Mouse (Mus musculus) gastrocnemius, adult 2 months (tissue): ENCODE measurements around the gene Ncoa5. TPM values are rescaled to one million over a fixed set of nuclear protein-coding genes. Genes with fewer than 3 reads are reported as not detected.

Source experiments
- DNase-seq: peaks from one replicate; pipeline ENCODE4 v3.0.0; 2022
- H3K27ac ChIP-seq: fragments of 200-600 bp; 2 replicates; pipeline ENCODE4 v1.8.1; 2022; ENCODE audit warnings: mild to moderate bottlenecking
- H3K4me3 ChIP-seq: fragments of 200-600 bp; 2 replicates; pipeline ENCODE4 v1.8.1; 2022; ENCODE audit warnings: mild to moderate bottlenecking, moderate library complexity
- CTCF ChIP-seq: fragments of 200-600 bp; IDR thresholded peaks from 2 replicates; pipeline ENCODE4 v1.8.1; 2022; ENCODE audit warnings: antibody characterized with exemption, mild to moderate bottlenecking, moderate library complexity
- intact Hi-C: fragments of 180-260 bp; cut with DNase I; formaldehyde crosslinking; loops from one replicate; pipeline ENCODE4 v1.15.1; 2025
- total RNA-seq, 2 experiments: library from RNA; stranded (reverse); gene quantifications; 2 replicates each; pipeline ENCODE4 v1.2.3; 2021

Ncoa5 gene
- total RNA-seq, 2 experiments from 2014 or later = 13.2 to 14.6 TPM

- DNase-seq = no peak
- no peak for TF ChIP-seq CTCF
- Histone ChIP-seq H3K4me3 (no peak overlapping the region), H3K27ac (no peak overlapping the region)
- intact Hi-C loops = no loop called here
Observed at GRCm38 (mm10) chr2:165061638-165062433, 27.2 kb upstream of the Ncoa5 start.

- no peak for TF ChIP-seq CTCF
- H3K27ac ChIP-seq = no peak overlapping the region
- DNase-seq = no peak
- H3K4me3 ChIP-seq = no peak overlapping the region
- intact Hi-C loops = no loop called here
Observed at GRCm38 (mm10) chr2:165059961-165060360, 25.3 kb upstream of the Ncoa5 start.

GRCm38 (mm10) chr2:165056377-165057085 lies 21.9 kb upstream of the Ncoa5 start:
- intact Hi-C loops = no loop called here
- peak overlapping the region; percentile 66 for H3K4me3 ChIP-seq
- no peak for DNase-seq
- no peak for TF ChIP-seq CTCF
- no peak overlapping the region for H3K27ac ChIP-seq

- Histone ChIP-seq H3K4me3 (peak overlapping the region; percentile 66), H3K27ac (peak overlapping the region; percentile 63)
- TF ChIP-seq CTCF = no peak
- intact Hi-C loops = no loop called here
- no peak for DNase-seq
Observed at GRCm38 (mm10) chr2:165055905-165056304, 21.2 kb upstream of the Ncoa5 start.

GRCm38 (mm10) chr2:165054888-165055852 lies 20.5 kb upstream of the Ncoa5 start, which contains the start of gene Cd40:
Gene Cd40, plus strand, starts transcription at chr2:165055627.
- Histone ChIP-seq H3K27ac (peak within 1 kb of the TSS; percentile 63), H3K4me3 (peak within 1 kb of the TSS; percentile 66)
- no peak for TF ChIP-seq CTCF
- DNase-seq = peak; percentile 79
- intact Hi-C loops = no loop called here

- intact Hi-C loops = no loop called here
- H3K4me3 ChIP-seq = no peak overlapping the region
- TF ChIP-seq CTCF = no peak
- no peak overlapping the region for H3K27ac ChIP-seq
- DNase-seq = no peak
Observed at GRCm38 (mm10) chr2:165051566-165051965, 16.9 kb upstream of the Ncoa5 start.

- DNase-seq = no peak
- TF ChIP-seq CTCF = no peak
- H3K27ac ChIP-seq = no peak overlapping the region
- H3K4me3 ChIP-seq = no peak overlapping the region
- intact Hi-C loops = no loop called here
Observed at GRCm38 (mm10) chr2:165050826-165051548, 16.3 kb upstream of the Ncoa5 start.

GRCm38 (mm10) chr2:165049044-165049443 lies 14.4 kb upstream of the Ncoa5 start:
- no peak for TF ChIP-seq CTCF
- no peak for DNase-seq

GRCm38 (mm10) chr2:165043729-165044128 lies 9.1 kb upstream of the Ncoa5 start:
- intact Hi-C loops = no loop called here
- TF ChIP-seq CTCF = no peak
- DNase-seq = no peak
- Histone ChIP-seq H3K27ac (no peak overlapping the region), H3K4me3 (no peak overlapping the region)

More at GRCm38 (mm10) chr2:165049044-165049443, 14.4 kb upstream of the Ncoa5 start:
- Histone ChIP-seq H3K4me3 (no peak overlapping the region), H3K27ac (no peak overlapping the region)
- intact Hi-C loops = no loop called here

- intact Hi-C loops = no loop called here
- TF ChIP-seq CTCF = no peak
- DNase-seq = no peak
Observed at GRCm38 (mm10) chr2:165043090-165043636, 8.5 kb upstream of the Ncoa5 start.

GRCm38 (mm10) chr2:165042126-165042525 lies 7.5 kb upstream of the Ncoa5 start:
- no peak overlapping the region for H3K27ac ChIP-seq
- no peak for TF ChIP-seq CTCF
- intact Hi-C loops = no loop called here
- H3K4me3 ChIP-seq = no peak overlapping the region
- DNase-seq = no peak

More at GRCm38 (mm10) chr2:165043090-165043636, 8.5 kb upstream of the Ncoa5 start:
- Histone ChIP-seq H3K27ac (no peak overlapping the region), H3K4me3 (no peak overlapping the region)
